Mouse (Mus musculus) bone marrow, adult 2 months (tissue): ENCODE measurements around the gene Pigw. TPM values are rescaled to one million over a fixed set of nuclear protein-coding genes. Genes with fewer than 3 reads are reported as not detected.

Source experiments
- H3K27ac ChIP-seq: fragments of 200-500 bp; 2 replicates; pipeline ENCODE4 v1.5.1; 2012; ENCODE audit warnings: low read depth, mild to moderate bottlenecking, control low read depth, inconsistent platforms, low read length; ENCODE audit not compliant: control insufficient read depth, poor library complexity, insufficient read depth
- H3K4me1 ChIP-seq: fragments of 200-500 bp; 2 replicates; pipeline ENCODE4 v1.6.1; 2011; ENCODE audit warnings: low read length; ENCODE audit not compliant: control insufficient read depth, insufficient read depth
- H3K4me3 ChIP-seq: fragments of 200-500 bp; replicated peaks from 2 replicates; pipeline ENCODE3; 2011; ENCODE audit warnings: mild to moderate bottlenecking, low read depth, low read length, control low read depth; ENCODE audit not compliant: control insufficient read depth
- CTCF ChIP-seq: fragments of 200-500 bp; IDR thresholded peaks from 2 replicates; pipeline ENCODE4 v1.5.1; 2011; ENCODE audit warnings: low read length, control low read depth; ENCODE audit not compliant: control insufficient read depth, insufficient read depth
- POLR2A ChIP-seq: fragments of 200-500 bp; IDR thresholded peaks from 2 replicates; pipeline ENCODE4 v1.6.1; 2011; ENCODE audit warnings: low read depth, mild to moderate bottlenecking, control low read depth, low read length, borderline replicate concordance; ENCODE audit not compliant: control insufficient read depth
- WGBS: fragments of 180-500 bp; shearing (Covaris S2); methylation state at CpG from one replicate; pipeline ENCODE4 v1.1.7; 2018; 5-methylcytosine and 5-hydroxymethylcytosine counted together
- polyA plus RNA-seq: library from polyadenylated mRNA; stranded (reverse); fragments of >200 nt; gene quantifications from 2 replicates; pipeline ENCODE4 v1.2.4, GENCODE M21; 2011; ENCODE audit warnings: low replicate concordance; ENCODE audit not compliant: missing spikeins, insufficient read depth, insufficient read length

The Pigw gene
- polyA plus RNA-seq, 1 experiment = 2.7 TPM

DNA sequence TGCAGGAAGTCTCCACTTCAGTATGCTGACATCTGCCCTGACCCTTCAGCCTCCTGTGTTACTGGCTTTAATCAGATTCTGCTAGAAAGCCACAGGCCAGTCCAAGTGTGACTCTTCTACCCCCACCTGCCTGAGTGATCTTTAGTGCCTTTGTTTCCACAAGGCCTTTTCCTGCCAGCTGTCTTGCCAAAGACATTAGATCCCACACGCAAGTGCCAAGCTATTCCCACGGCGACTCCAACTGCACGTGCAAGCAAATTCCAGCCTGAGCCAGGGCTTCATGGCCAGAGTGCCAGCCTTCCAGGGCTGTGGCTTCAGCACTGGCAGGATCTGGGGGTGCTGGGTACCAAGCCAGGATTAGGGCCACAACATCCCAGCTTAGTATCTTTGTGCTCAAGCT is 30.3 kb upstream of the Pigw start:
- no peak for TF ChIP-seq POLR2A
- TF ChIP-seq CTCF = no peak
- Histone ChIP-seq H3K4me3 (no peak overlapping the region), H3K27ac (no peak overlapping the region), H3K4me1 (no peaks in the 10 kb centered on the region)
- WGBS = 96% methylated on average over 4 of the region's 4 CpGs

- no peak overlapping the region for H3K4me3 ChIP-seq
- no peaks in the 10 kb centered on the region for H3K4me1 ChIP-seq
- no peak for TF ChIP-seq POLR2A
- TF ChIP-seq CTCF = no peak
- no peak overlapping the region for H3K27ac ChIP-seq
- WGBS = 93% methylated on average over 6 of the region's 6 CpGs
Observed at GRCm38 (mm10) chr11:84908480-84908879, 28.4 kb upstream of the Pigw start.

- WGBS = 81% methylated on average over 3 of the region's 3 CpGs
- TF ChIP-seq POLR2A (no peak), CTCF (no peak)
- Histone ChIP-seq H3K4me3 (no peak overlapping the region), H3K4me1 (no peaks in the 10 kb centered on the region), H3K27ac (no peak overlapping the region)
Observed at GRCm38 (mm10) chr11:84907081-84907480, 27.0 kb upstream of the Pigw start.

DNA sequence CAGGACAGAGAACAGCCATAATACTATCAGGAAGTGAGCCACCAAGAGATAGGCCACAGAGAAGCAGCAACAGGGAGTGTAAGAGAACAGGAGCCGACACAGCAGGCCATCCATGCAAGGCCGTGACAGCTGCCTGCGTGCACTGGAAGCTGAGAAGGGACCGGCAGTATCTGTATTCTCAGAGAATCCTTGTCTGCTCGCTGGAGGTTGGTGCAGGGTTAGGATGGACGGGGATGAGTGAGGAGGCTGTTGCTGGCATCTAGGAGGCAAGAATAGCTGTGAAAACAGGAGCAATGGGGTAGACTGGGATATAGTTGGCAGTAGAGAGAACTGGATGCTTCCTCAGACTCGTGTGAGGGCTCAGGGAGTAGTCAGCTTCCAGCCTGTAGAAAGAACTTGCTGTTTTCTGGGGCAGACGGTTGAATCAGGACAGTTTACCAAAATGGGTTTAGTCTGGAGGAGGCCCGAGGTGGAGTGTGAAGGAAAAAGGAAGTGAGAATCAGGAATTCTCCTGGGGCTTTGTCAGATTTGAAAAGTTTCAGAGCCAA is 24.6 kb upstream of the Pigw start:
- Histone ChIP-seq H3K27ac (no peak overlapping the region), H3K4me1 (no peaks in the 10 kb centered on the region), H3K4me3 (no peak overlapping the region)
- no peak for TF ChIP-seq POLR2A
- no peak for TF ChIP-seq CTCF
- 82% methylated on average over 9 of the region's 9 CpGs for WGBS

DNA sequence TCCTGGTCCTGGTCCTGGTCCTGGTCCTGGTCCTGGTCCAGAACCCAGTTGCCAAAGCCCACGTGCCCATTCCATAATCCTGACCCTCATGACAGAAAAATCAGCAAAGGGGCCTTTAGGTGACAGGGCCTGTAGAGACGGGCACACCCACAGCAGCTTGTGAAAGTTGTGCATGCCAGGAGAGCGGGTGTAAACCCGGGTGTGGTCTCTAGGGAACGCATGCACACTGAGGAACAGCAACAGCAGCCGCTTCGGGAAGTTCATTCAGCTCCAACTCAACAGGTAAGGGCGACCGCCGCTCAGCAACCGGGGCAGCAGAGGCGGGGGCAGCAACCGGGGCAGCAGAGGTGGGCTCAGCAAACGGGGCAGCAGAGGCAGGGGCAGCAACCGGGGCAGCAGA is 13.0 kb upstream of the Pigw start:
- Histone ChIP-seq H3K4me1 (no peaks in the 10 kb centered on the region; the same call in 1 of the 2 replicates), H3K27ac (no peak overlapping the region), H3K4me3 (no peak overlapping the region)
- TF ChIP-seq CTCF (no peak), POLR2A (no peak)
- 89% methylated on average over 15 of the region's 15 CpGs for WGBS

DNA sequence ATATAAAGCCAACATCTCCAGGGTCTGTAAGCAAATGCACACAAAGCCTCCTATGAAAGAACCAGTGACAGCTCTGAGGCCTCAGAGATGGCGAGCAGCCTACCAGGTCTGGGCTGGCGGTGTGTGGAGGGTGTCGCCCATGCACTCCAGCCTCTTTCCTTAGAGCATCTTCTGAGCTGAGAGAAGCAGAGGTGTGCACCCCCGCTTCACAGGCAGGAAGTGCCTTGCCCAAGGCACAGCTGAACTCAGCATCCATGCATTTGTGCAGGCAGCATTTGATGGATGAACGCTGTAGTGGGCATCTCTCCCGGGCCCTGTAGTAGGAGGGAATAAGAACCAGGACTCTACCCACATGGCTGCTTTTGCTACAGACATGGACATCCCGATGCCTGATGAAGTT is 11.6 kb upstream of the Pigw start:
- H3K27ac ChIP-seq = no peak overlapping the region
- 91% methylated on average over 7 of the region's 7 CpGs for WGBS
- H3K4me1 ChIP-seq = no peaks in the 10 kb centered on the region; the same call in 1 of the 2 replicates
- no peak for TF ChIP-seq CTCF
- no peak for TF ChIP-seq POLR2A
- H3K4me3 ChIP-seq = no peak overlapping the region

- 79% methylated on average over 2 of the region's 2 CpGs for WGBS
- H3K4me1 ChIP-seq = no peaks in the 10 kb centered on the region; the same call in 1 of the 2 replicates
- no peak for TF ChIP-seq POLR2A
- TF ChIP-seq CTCF = no peak
- H3K4me3 ChIP-seq = no peak overlapping the region
- no peak overlapping the region for H3K27ac ChIP-seq
Observed at GRCm38 (mm10) chr11:84889492-84889891, 9.4 kb upstream of the Pigw start.

DNA sequence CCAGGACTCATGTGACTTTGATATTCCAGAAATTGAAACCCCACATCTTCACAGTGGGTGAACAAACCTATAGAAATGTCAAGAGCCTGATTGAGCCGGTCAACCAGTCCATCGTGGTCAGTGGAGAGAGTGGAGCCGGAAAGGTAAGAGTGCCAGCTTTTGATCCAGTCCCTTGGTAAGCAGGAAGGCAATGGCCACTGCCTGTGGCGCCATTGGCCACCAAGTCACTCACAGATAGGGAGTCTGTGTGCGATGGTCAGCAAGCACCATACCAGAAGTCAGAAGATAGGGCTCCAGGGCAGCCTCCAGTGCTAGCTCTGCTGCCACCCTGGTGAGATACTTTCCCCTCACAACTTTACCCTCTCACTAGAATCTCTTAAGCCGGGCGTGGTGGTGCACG is 7.9 kb upstream of the Pigw start:
- WGBS = 94% methylated on average over 8 of the region's 8 CpGs
- Histone ChIP-seq H3K27ac (no peak overlapping the region), H3K4me3 (no peak overlapping the region), H3K4me1 (no peaks in the 10 kb centered on the region; the same call in 1 of the 2 replicates)
- TF ChIP-seq CTCF (no peak), POLR2A (no peak)
